Mouse (Mus musculus) heart, postnatal 0 days (tissue): ENCODE measurements around the gene Plek.

Experiments used
- CTCF ChIP-seq: IDR thresholded peaks from 2 replicates; pipeline ENCODE4 v1.5.1; 2016; ENCODE audit warnings: antibody characterized with exemption, control low read depth, low read depth
- EP300 ChIP-seq: IDR thresholded peaks from 2 replicates; pipeline ENCODE4 v1.6.1; 2016; ENCODE audit warnings: antibody characterized with exemption, low read depth

DNA sequence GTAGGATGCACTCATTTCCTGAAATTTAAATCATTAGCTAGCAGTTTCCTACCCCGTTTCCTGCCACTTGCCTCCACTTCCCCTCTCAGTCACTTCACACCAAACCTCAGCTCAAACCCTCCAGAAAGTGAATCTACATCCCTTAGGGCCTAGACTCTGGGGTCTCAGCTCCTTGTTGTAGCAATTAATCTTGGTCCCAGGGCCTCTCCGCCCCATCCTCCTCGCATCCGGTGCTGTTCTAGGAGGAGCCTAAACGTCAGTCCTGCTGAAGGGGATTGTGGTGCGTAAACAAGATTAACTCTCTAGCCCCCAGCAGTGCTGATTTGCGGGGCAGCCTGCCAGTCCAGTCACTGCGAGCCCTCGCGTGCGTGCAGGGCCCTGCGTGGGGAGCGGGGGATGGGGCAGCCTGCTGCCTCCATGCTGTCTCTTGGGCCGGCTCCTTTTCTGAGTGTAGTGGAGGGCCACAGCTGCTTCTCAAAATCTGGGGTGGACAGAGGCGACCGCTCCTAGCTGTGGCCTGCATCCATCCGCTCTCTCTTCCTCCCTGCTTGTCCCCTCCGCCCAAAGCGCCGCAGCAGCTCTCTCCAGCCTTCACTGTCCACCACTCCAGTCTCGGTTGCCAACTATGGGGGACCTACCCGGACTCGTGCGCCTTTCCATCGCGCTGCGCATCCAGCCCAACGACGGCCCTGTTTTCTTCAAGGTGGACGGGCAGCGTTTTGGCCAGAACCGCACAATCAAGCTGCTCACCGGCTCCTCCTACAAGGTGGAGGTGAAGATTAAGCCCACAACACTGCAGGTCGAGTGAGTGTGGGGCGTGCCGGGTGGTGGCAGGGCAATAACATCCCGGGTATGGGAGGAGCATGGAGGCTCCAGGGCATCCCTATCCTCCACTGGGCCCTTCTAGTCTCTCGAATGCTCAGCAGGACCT is at the start of gene Plek, which contains the start of gene Cnrip1:
- no peak for TF ChIP-seq CTCF
- TF ChIP-seq EP300 = no peak
